Mouse (Mus musculus) testis, adult 2 months (tissue): ENCODE measurements at regions not wholly inside any gene's neighbourhood (a gene's known extent, or its start where the extent isn't known, plus 50 kb on each side); places are given as distances from the start of the nearest gene placed in this dataset.

Experiments
- CTCF ChIP-seq: fragments of 200-500 bp; IDR thresholded peaks from 2 replicates; pipeline ENCODE4 v1.5.1; 2012; ENCODE audit warnings: low read depth, mild to moderate bottlenecking, inconsistent platforms, low read length, moderate library complexity; ENCODE audit not compliant: control insufficient read depth, insufficient read depth, insufficient replicate concordance
- POLR2A ChIP-seq: fragments of 200-500 bp; IDR thresholded peaks from 2 replicates; pipeline ENCODE4 v1.6.1; 2012; ENCODE audit warnings: low read depth, mild to moderate bottlenecking, inconsistent platforms, low read length, moderate library complexity; ENCODE audit not compliant: control insufficient read depth

DNA sequence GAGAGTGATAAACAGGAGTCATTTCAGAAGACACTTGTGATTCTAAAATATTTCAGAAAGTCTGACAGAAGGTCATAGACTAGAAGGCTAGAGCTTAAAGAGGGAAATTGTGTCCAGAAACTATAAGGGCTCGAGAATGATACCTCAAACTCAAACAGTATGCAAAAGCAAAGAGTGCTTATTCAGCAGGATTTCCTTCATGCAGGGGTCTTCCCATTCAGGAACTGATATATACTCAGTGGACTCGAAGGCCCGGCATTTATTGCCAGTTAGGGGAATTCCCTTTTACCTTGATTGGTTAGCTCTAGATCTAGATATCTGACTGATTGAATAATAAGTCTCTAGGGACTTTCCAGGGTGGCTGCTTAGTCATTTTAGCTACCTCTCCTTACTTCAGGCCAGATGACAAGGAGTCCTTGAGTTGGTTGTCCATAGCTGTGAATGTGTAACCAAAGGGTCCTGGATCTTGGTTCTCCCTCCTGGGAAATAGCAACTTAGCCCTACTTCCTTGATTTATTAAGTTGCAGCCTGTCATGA lies 312.6 kb upstream of the Gm38303 start:
- no peak for TF ChIP-seq POLR2A
- no peak for TF ChIP-seq CTCF
